Mouse (Mus musculus) lung, adult 2 months (tissue): ENCODE data around the gene Myo3a.

Experiments used
- CTCF ChIP-seq: fragments of 200-500 bp; IDR thresholded peaks from 2 replicates; pipeline ENCODE4 v1.5.1; 2011; ENCODE audit warnings: mild to moderate bottlenecking, low read length, control low read depth; ENCODE audit not compliant: insufficient read depth
- POLR2A ChIP-seq: fragments of 200-500 bp; IDR thresholded peaks from 2 replicates; pipeline ENCODE4 v1.6.1; 2011; ENCODE audit warnings: low read depth, mild to moderate bottlenecking, control low read depth, low read length, borderline replicate concordance; ENCODE audit errors: extremely low read depth

- TF ChIP-seq POLR2A (no peak), CTCF (no peak)
Measured at GRCm38 (mm10) chr2:22646134-22646533, 418.8 kb downstream of the Myo3a start.
